Mouse (Mus musculus) 3T3-L1 (cell line): ENCODE results near the gene Phkg2.

Experiments
- DNase-seq: peaks from one replicate; pipeline ENCODE4 v3.0.0-alpha.2; 2015; ENCODE audit warnings: low read depth, low spot score

Phkg2 gene

GRCm38 (mm10) chr7:127572895-127573471 is at the start of gene Phkg2:
Gene Phkg2 (plus strand): TSS chr7:127573340.
- peak; percentile 99 for DNase-seq

GRCm38 (mm10) chr7:127541671-127542070 is 31.5 kb upstream of the Phkg2 start:
- no peak for DNase-seq

- DNase-seq: no peak
Observed at GRCm38 (mm10) chr7:127549116-127549835, 23.9 kb upstream of the Phkg2 start.

GRCm38 (mm10) chr7:127551558-127551957 is 21.6 kb upstream of the Phkg2 start:
- no peak for DNase-seq

- no peak for DNase-seq
Observed at GRCm38 (mm10) chr7:127560580-127560979, 12.6 kb upstream of the Phkg2 start.

GRCm38 (mm10) chr7:127561340-127561858 is 11.7 kb upstream of the Phkg2 start, which contains the start of gene Tmem265:
Gene Tmem265 (plus strand): TSS chr7:127561390.
- no peak for DNase-seq

GRCm38 (mm10) chr7:127564381-127565150 is 8.6 kb upstream of the Phkg2 start:
- peak; percentile 71 for DNase-seq

GRCm38 (mm10) chr7:127573503-127574008 is 416 bp downstream of the Phkg2 start:
- DNase-seq: no peak

- no peak for DNase-seq
Observed at GRCm38 (mm10) chr7:127574115-127574514, 975 bp downstream of the Phkg2 start.

GRCm38 (mm10) chr7:127583260-127583659 is 10.1 kb downstream of the Phkg2 start:
- DNase-seq: no peak

GRCm38 (mm10) chr7:127585031-127585430 is 11.9 kb downstream of the Phkg2 start:
- no peak for DNase-seq

- no peak for DNase-seq
Observed at GRCm38 (mm10) chr7:127586149-127586548, 13.0 kb downstream of the Phkg2 start.

- DNase-seq: no peak
Observed at GRCm38 (mm10) chr7:127587196-127587595, 14.1 kb downstream of the Phkg2 start.

- DNase-seq: peak; percentile 99
Observed at GRCm38 (mm10) chr7:127588011-127588871, 15.1 kb downstream of the Phkg2 start, which contains the start of the genes Ccdc189 and Rnf40. Gene Ccdc189 (minus strand): TSS chr7:127588595. Gene Rnf40 (plus strand): TSS chr7:127588767.

GRCm38 (mm10) chr7:127588901-127589300 is 15.8 kb downstream of the Phkg2 start:
- DNase-seq: no peak

- DNase-seq: no peak
Observed at GRCm38 (mm10) chr7:127589637-127590036, 16.5 kb downstream of the Phkg2 start.

- no peak for DNase-seq
Observed at GRCm38 (mm10) chr7:127591108-127591507, 18.0 kb downstream of the Phkg2 start.

GRCm38 (mm10) chr7:127592575-127592974 is 19.4 kb downstream of the Phkg2 start:
- no peak for DNase-seq

GRCm38 (mm10) chr7:127596747-127597146 is 23.6 kb downstream of the Phkg2 start:
- DNase-seq: no peak

GRCm38 (mm10) chr7:127600612-127601011 is 27.5 kb downstream of the Phkg2 start:
- DNase-seq: no peak

- no peak for DNase-seq
Observed at GRCm38 (mm10) chr7:127601735-127602134, 28.6 kb downstream of the Phkg2 start.
